Mouse (Mus musculus) hindbrain, postnatal 0 days (tissue): ENCODE results near the gene Gpr156. TPM values are rescaled to one million over a fixed set of nuclear protein-coding genes. Genes with fewer than 3 reads are reported as not detected.

ENCODE experiments used
- ATAC-seq: fragments of 200-750 bp; cut with Nextera tagmentation; 2 replicates; pipeline ENCODE4 v1.8.0; 2017; ENCODE audit warnings: mild to moderate bottlenecking, moderate TSS enrichment, moderate library complexity
- DNase-seq: peaks from one replicate; pipeline ENCODE4 v3.0.0-alpha.2; 2015; ENCODE audit warnings: low spot score
- H3K27ac ChIP-seq: fragments of 300-500 bp; sonication (generic); 2 replicates; pipeline ENCODE4 v1.5.1; 2014; ENCODE audit warnings: mild to moderate bottlenecking
- H3K27me3 ChIP-seq: fragments of 300-500 bp; sonication (generic); 2 replicates; pipeline ENCODE4 v1.6.1; 2014; ENCODE audit warnings: low read length, mixed read lengths; ENCODE audit not compliant: insufficient read depth
- H3K36me3 ChIP-seq: fragments of 300-500 bp; sonication (generic); 2 replicates; pipeline ENCODE4 v1.6.1; 2014; ENCODE audit warnings: low read length, mixed read lengths; ENCODE audit not compliant: insufficient read depth
- H3K4me1 ChIP-seq: fragments of 300-500 bp; sonication (generic); 2 replicates; pipeline ENCODE4 v1.6.1; 2014; ENCODE audit warnings: antibody characterized with exemption, low read length, mixed read lengths; ENCODE audit not compliant: insufficient read depth
- H3K4me2 ChIP-seq: fragments of 300-500 bp; sonication (generic); 2 replicates; pipeline ENCODE4 v1.6.1; 2014; ENCODE audit warnings: low read depth, mild to moderate bottlenecking, low read length, moderate library complexity, mixed read lengths
- H3K4me3 ChIP-seq: fragments of 300-500 bp; sonication (generic); 2 replicates; pipeline ENCODE4 v1.5.1; 2014; ENCODE audit warnings: low read length
- H3K9ac ChIP-seq: fragments of 300-500 bp; sonication (generic); replicated peaks from 2 replicates; pipeline ENCODE4 v1.6.1; 2014; ENCODE audit warnings: mild to moderate bottlenecking, low read length, moderate library complexity, mixed read lengths
- H3K9me3 ChIP-seq: fragments of 300-500 bp; sonication (generic); 2 replicates; pipeline ENCODE4 v1.6.1; 2016; ENCODE audit warnings: low read length, mixed read lengths
- CTCF ChIP-seq: IDR thresholded peaks from 2 replicates; pipeline ENCODE4 v1.5.1; 2016; ENCODE audit warnings: antibody characterized with exemption, control low read depth, low read depth
- WGBS: fragments of 180-500 bp; shearing (Covaris S2); extraction: QIAGEN DNeasy Blood & Tissue Kit; methylation state at CpG from one replicate; pipeline ENCODE4 v1.1.7; 2014; 5-methylcytosine and 5-hydroxymethylcytosine counted together
- polyA plus RNA-seq: library from polyadenylated mRNA; unstranded; fragments of >200 nt; fragmentation: Nextera tagmentation; extraction: Ambion mirVana; gene quantifications from 2 replicates; pipeline ENCODE4 v1.2.1, GENCODE M21; 2015
- total RNA-seq: library from RNA; depleted of rRNA; stranded (reverse); fragments of >200 nt; gene quantifications from 2 replicates; pipeline ENCODE4 v1.2.3, GENCODE M21; 2014

The Gpr156 gene
- total and polyA plus RNA-seq, 2 experiments from 2014 or later: 2.4 to 4.3 TPM

- H3K27ac ChIP-seq: peak overlapping the region; percentile 69
- DNase-seq (peak; percentile 70), ATAC-seq (peak; percentile 80)
- no peaks in the 10 kb centered on the region for H3K36me3 ChIP-seq
- H3K9ac ChIP-seq: no peak overlapping the region; the same call in 1 of the 2 replicates
- H3K27me3 ChIP-seq: no peaks in the 10 kb centered on the region
- peaks cover 6% of the 10 kb centered on the region; the same call in 1 of the 2 replicates for H3K4me1 ChIP-seq
- no peak overlapping the region for H3K4me3 ChIP-seq
- no peaks in the 10 kb centered on the region for H3K9me3 ChIP-seq
- 36% methylated on average over 11 of the region's 11 CpGs for whole genome bisulfite sequencing
- TF ChIP-seq CTCF: no peak
- no peak overlapping the region for H3K4me2 ChIP-seq
Measured at GRCm38 (mm10) chr16:37973855-37974519, 57.7 kb downstream of the Gpr156 start.

- Histone ChIP-seq H3K4me3 (no peak overlapping the region), H3K9ac (no peak overlapping the region; the same call in 1 of the 2 replicates), H3K4me2 (no peak overlapping the region), H3K36me3 (no peaks in the 10 kb centered on the region), H3K4me1 (peaks cover 6% of the 10 kb centered on the region; the same call in 1 of the 2 replicates), H3K27ac (peak overlapping the region; percentile 69), H3K9me3 (no peaks in the 10 kb centered on the region), H3K27me3 (no peaks in the 10 kb centered on the region)
- peak; percentile 72 for TF ChIP-seq CTCF
- peak; percentile 31; the same call in 1 of the 2 replicates for ATAC-seq
- 58% methylated on average over 13 of the region's 13 CpGs for WGBS
- DNase-seq: peak; percentile 76
Measured at GRCm38 (mm10) chr16:37974520-37975340, 58.4 kb downstream of the Gpr156 start.

GRCm38 (mm10) chr16:37981907-37982306, 65.6 kb downstream of the Gpr156 start:
- Histone ChIP-seq H3K27me3 (no peaks in the 10 kb centered on the region), H3K4me1 (no peaks in the 10 kb centered on the region), H3K9me3 (no peaks in the 10 kb centered on the region), H3K4me2 (no peak overlapping the region), H3K36me3 (no peaks in the 10 kb centered on the region), H3K9ac (no peak overlapping the region), H3K4me3 (no peak overlapping the region), H3K27ac (no peak overlapping the region)
- DNase-seq: no peak
- no peak for ATAC-seq
- 85% methylated on average over 1 of the region's 1 CpGs for WGBS
- no peak for TF ChIP-seq CTCF

- Histone ChIP-seq H3K9ac (no peak overlapping the region), H3K27ac (no peak overlapping the region), H3K4me2 (no peak overlapping the region), H3K4me1 (peaks cover 6% of the 10 kb centered on the region), H3K36me3 (no peaks in the 10 kb centered on the region), H3K4me3 (no peak overlapping the region), H3K9me3 (no peaks in the 10 kb centered on the region), H3K27me3 (no peaks in the 10 kb centered on the region)
- no peak for ATAC-seq
- TF ChIP-seq CTCF: no peak
- 69% methylated on average over 11 of the region's 11 CpGs for WGBS
- no peak for DNase-seq
Measured at GRCm38 (mm10) chr16:37988211-37988865, 72.0 kb downstream of the Gpr156 start.

- ATAC-seq: no peak
- peaks cover 6% of the 10 kb centered on the region for H3K4me1 ChIP-seq
- H3K27ac ChIP-seq: no peak overlapping the region
- WGBS: 80% methylated on average over 3 of the region's 3 CpGs
- H3K27me3 ChIP-seq: no peaks in the 10 kb centered on the region
- DNase-seq: no peak
- no peak for TF ChIP-seq CTCF
- no peaks in the 10 kb centered on the region for H3K9me3 ChIP-seq
- H3K4me2 ChIP-seq: no peak overlapping the region
- no peak overlapping the region for H3K9ac ChIP-seq
- H3K36me3 ChIP-seq: no peaks in the 10 kb centered on the region
- no peak overlapping the region for H3K4me3 ChIP-seq
Measured at GRCm38 (mm10) chr16:37989796-37990195, 73.5 kb downstream of the Gpr156 start.

GRCm38 (mm10) chr16:37990553-37991344, 74.5 kb downstream of the Gpr156 start:
- TF ChIP-seq CTCF: peak; percentile 58
- 13% methylated on average over 10 of the region's 10 CpGs for WGBS

More at GRCm38 (mm10) chr16:37990553-37991344, 74.5 kb downstream of the Gpr156 start:
- H3K27ac ChIP-seq: peak overlapping the region; percentile 70
- no peaks in the 10 kb centered on the region for H3K9me3 ChIP-seq
- H3K27me3 ChIP-seq: no peaks in the 10 kb centered on the region
- no peaks in the 10 kb centered on the region for H3K36me3 ChIP-seq
- peak; percentile 74 for ATAC-seq
- H3K4me3 ChIP-seq: no peak overlapping the region
- H3K9ac ChIP-seq: no peak overlapping the region
- peak overlapping the region; percentile 0; the same call in 1 of the 2 replicates for H3K4me2 ChIP-seq
- peak; percentile 75 for DNase-seq
- peaks cover 6% of the 10 kb centered on the region for H3K4me1 ChIP-seq
